Mouse (Mus musculus) midbrain, postnatal 0 days (tissue): ENCODE data around the gene Rbbp4. TPM values are rescaled to one million over a fixed set of nuclear protein-coding genes. Genes with fewer than 3 reads are reported as not detected.
A peak's percentile ranks its signal among the peaks of the same experiment; 100 is the strongest.

Experiments
- ATAC-seq: fragments of 200-750 bp; cut with Nextera tagmentation; 2 replicates; pipeline ENCODE4 v1.8.0; 2017; ENCODE audit warnings: moderate number of reproducible peaks, mild to moderate bottlenecking, moderate TSS enrichment, moderate library complexity; ENCODE audit not compliant: low FRiP score
- DNase-seq: peaks from one replicate; pipeline ENCODE4 v3.0.0-alpha.2; 2015; ENCODE audit warnings: low spot score
- H3K27ac ChIP-seq: fragments of 300-500 bp; sonication (generic); 2 replicates; pipeline ENCODE4 v1.5.1; 2014; ENCODE audit warnings: low read depth, mild to moderate bottlenecking, low read length, mixed read lengths
- H3K27me3 ChIP-seq: fragments of 300-500 bp; sonication (generic); 2 replicates; pipeline ENCODE4 v1.6.1; 2014; ENCODE audit warnings: low read length, control low read depth, mixed read lengths; ENCODE audit not compliant: insufficient read depth
- H3K36me3 ChIP-seq: fragments of 300-500 bp; sonication (generic); 2 replicates; pipeline ENCODE4 v1.6.1; 2014; ENCODE audit warnings: low read length, control low read depth, mixed read lengths; ENCODE audit not compliant: insufficient read depth
- H3K4me1 ChIP-seq: fragments of 300-500 bp; sonication (generic); 2 replicates; pipeline ENCODE4 v1.6.1; 2014; ENCODE audit warnings: mild to moderate bottlenecking, control low read depth, antibody characterized with exemption, low read length, mixed read lengths; ENCODE audit not compliant: insufficient read depth
- H3K4me2 ChIP-seq: fragments of 300-500 bp; sonication (generic); 2 replicates; pipeline ENCODE4 v1.6.1; 2014; ENCODE audit warnings: low read depth, mild to moderate bottlenecking, low read length, mixed read lengths; ENCODE audit not compliant: poor library complexity, severe bottlenecking
- H3K4me3 ChIP-seq: fragments of 300-500 bp; sonication (generic); 2 replicates; pipeline ENCODE4 v1.5.1; 2014; ENCODE audit warnings: low read depth, mild to moderate bottlenecking, low read length, moderate library complexity
- H3K9ac ChIP-seq: fragments of 300-500 bp; sonication (generic); replicated peaks from 2 replicates; pipeline ENCODE4 v1.6.1; 2014; ENCODE audit warnings: mild to moderate bottlenecking, low read length, moderate library complexity, mixed read lengths; ENCODE audit not compliant: poor library complexity, severe bottlenecking
- H3K9me3 ChIP-seq: fragments of 300-500 bp; sonication (generic); 2 replicates; pipeline ENCODE4 v1.6.1; 2016; ENCODE audit warnings: low read length, control low read depth
- CTCF ChIP-seq: IDR thresholded peaks from 2 replicates; pipeline ENCODE4 v1.5.1; 2016; ENCODE audit warnings: antibody characterized with exemption, mild to moderate bottlenecking
- WGBS: fragments of 180-500 bp; shearing (Covaris S2); extraction: QIAGEN DNeasy Blood & Tissue Kit; methylation state at CpG from one replicate; pipeline ENCODE4 v1.1.7; 2014; 5-methylcytosine and 5-hydroxymethylcytosine counted together
- polyA plus RNA-seq: library from polyadenylated mRNA; unstranded; fragments of >200 nt; fragmentation: Nextera tagmentation; extraction: Ambion mirVana; gene quantifications from 2 replicates; pipeline ENCODE4 v1.2.1, GENCODE M21; 2015
- total RNA-seq: library from RNA; depleted of rRNA; stranded (reverse); fragments of >200 nt; gene quantifications from 2 replicates; pipeline ENCODE4 v1.2.3, GENCODE M21; 2014

Rbbp4 gene
- total and polyA plus RNA-seq, 2 experiments from 2014 or later, result 79.2 to 198 TPM

- no peak overlapping the region for H3K27ac ChIP-seq
- H3K4me2 ChIP-seq, result no peak overlapping the region
- H3K4me3 ChIP-seq, result no peak overlapping the region
- 92% methylated on average over 2 of the region's 2 CpGs for WGBS
- no peak for TF ChIP-seq CTCF
- H3K9ac ChIP-seq, result no peak overlapping the region
- no peaks in the 10 kb centered on the region for H3K36me3 ChIP-seq
- DNase-seq (no peak), ATAC-seq (no peak)
- peaks cover 4% of the 10 kb centered on the region; the same call in 1 of the 2 replicates for H3K27me3 ChIP-seq
- H3K4me1 ChIP-seq, result 0 out of 2 replicates have a peak, but pooled peaks cover 2% of the 10 kb centered on the region
- H3K9me3 ChIP-seq, result no peaks in the 10 kb centered on the region
Observed at GRCm38 (mm10) chr4:129284685-129285084, 50.5 kb downstream of the Rbbp4 start.

- Histone ChIP-seq H3K4me1 (0 out of 2 replicates have a peak, but pooled peaks cover 2% of the 10 kb centered on the region), H3K4me2 (no peak overlapping the region), H3K27me3 (peaks cover 4% of the 10 kb centered on the region; the same call in 1 of the 2 replicates), H3K9me3 (no peaks in the 10 kb centered on the region), H3K4me3 (no peak overlapping the region), H3K36me3 (no peaks in the 10 kb centered on the region), H3K9ac (no peak overlapping the region), H3K27ac (no peak overlapping the region)
- DNase-seq (no peak), ATAC-seq (no peak)
- no peak for TF ChIP-seq CTCF
- WGBS, result 91% methylated on average over 5 of the region's 5 CpGs
Observed at GRCm38 (mm10) chr4:129283226-129283625, 51.9 kb downstream of the Rbbp4 start.

- WGBS, result 82% methylated on average over 5 of the region's 5 CpGs
Observed at GRCm38 (mm10) chr4:129282786-129283185, 52.4 kb downstream of the Rbbp4 start.

GRCm38 (mm10) chr4:129276453-129276865 is 58.7 kb downstream of the Rbbp4 start:
- peak; percentile 95 for DNase-seq
- WGBS, result 1% methylated on average over 18 of the region's 18 CpGs
- Histone ChIP-seq H3K9me3 (no peaks in the 10 kb centered on the region), H3K4me1 (no peaks in the 10 kb centered on the region), H3K27me3 (no peaks in the 10 kb centered on the region), H3K4me3 (no peak overlapping the region), H3K4me2 (no peak overlapping the region), H3K36me3 (no peaks in the 10 kb centered on the region), H3K27ac (no peak overlapping the region), H3K9ac (no peak overlapping the region)
- 0 out of 2 replicates have a peak, but pooled peaks have one; percentile 20 for ATAC-seq
- TF ChIP-seq CTCF, result peak; percentile 99

More at GRCm38 (mm10) chr4:129282786-129283185, 52.4 kb downstream of the Rbbp4 start:
- Histone ChIP-seq H3K9me3 (no peaks in the 10 kb centered on the region), H3K4me3 (no peak overlapping the region), H3K4me1 (0 out of 2 replicates have a peak, but pooled peaks cover 2% of the 10 kb centered on the region), H3K27ac (no peak overlapping the region), H3K36me3 (no peaks in the 10 kb centered on the region), H3K4me2 (no peak overlapping the region), H3K27me3 (peaks cover 4% of the 10 kb centered on the region; the same call in 1 of the 2 replicates), H3K9ac (no peak overlapping the region)
- ATAC-seq (no peak), DNase-seq (no peak)
- no peak for TF ChIP-seq CTCF

GRCm38 (mm10) chr4:129272756-129273046 is 62.5 kb downstream of the Rbbp4 start:
- no peaks in the 10 kb centered on the region for H3K9me3 ChIP-seq
- peak; percentile 42 for TF ChIP-seq CTCF
- 53% methylated on average over 5 of the region's 5 CpGs for WGBS
- no peak overlapping the region for H3K27ac ChIP-seq
- H3K36me3 ChIP-seq, result no peaks in the 10 kb centered on the region
- DNase-seq (peak; percentile 72), ATAC-seq (no peak)
- H3K4me2 ChIP-seq, result no peak overlapping the region
- no peak overlapping the region for H3K4me3 ChIP-seq
- no peaks in the 10 kb centered on the region for H3K27me3 ChIP-seq
- H3K4me1 ChIP-seq, result no peaks in the 10 kb centered on the region
- H3K9ac ChIP-seq, result no peak overlapping the region

- Histone ChIP-seq H3K27ac (no peak overlapping the region), H3K4me2 (no peak overlapping the region), H3K4me1 (no peaks in the 10 kb centered on the region), H3K9ac (no peak overlapping the region), H3K9me3 (no peaks in the 10 kb centered on the region), H3K4me3 (no peak overlapping the region), H3K27me3 (no peaks in the 10 kb centered on the region), H3K36me3 (no peaks in the 10 kb centered on the region)
- TF ChIP-seq CTCF, result no peak
- DNase-seq (no peak), ATAC-seq (no peak)
- 34% methylated on average over 15 of the region's 15 CpGs for WGBS
Observed at GRCm38 (mm10) chr4:129271991-129272755, 63.0 kb downstream of the Rbbp4 start.
